Mouse (Mus musculus): ENCODE measurements around the gene Cd38.

GRCm38 (mm10) chr5:43961056-43961455 is 92.7 kb downstream of the Cd38 start:
- TF ChIP-seq CTCF (IDR thresholded peaks at IDR 0.05; ENCODE audit: low read depth, low read length) (no peak), POLR2A (IDR thresholded peaks at IDR 0.05; ENCODE audit: insufficient read depth, low read length) (no peak), EP300 (IDR thresholded peaks at IDR 0.05; ENCODE audit: insufficient read depth, low read depth, low read length) (no peak)
